Mouse (Mus musculus) kidney, embryonic 16.5 days (tissue): ENCODE measurements around the gene Csrp3. TPM values are rescaled to one million over a fixed set of nuclear protein-coding genes. Genes with fewer than 3 reads are reported as not detected.
A peak's percentile ranks its signal among the peaks of the same experiment; 100 is the strongest.

Source experiments
- ATAC-seq: fragments of 200-750 bp; cut with Nextera tagmentation; 2 replicates; pipeline ENCODE4 v1.8.0; 2017; ENCODE audit warnings: moderate TSS enrichment; ENCODE audit not compliant: low FRiP score, low TSS enrichment
- H3K27ac ChIP-seq: fragments of 300-500 bp; sonication (generic); 2 replicates; pipeline ENCODE4 v1.5.1; 2014; ENCODE audit warnings: low read length
- H3K27me3 ChIP-seq: fragments of 300-500 bp; sonication (generic); 2 replicates; pipeline ENCODE4 v1.6.1; 2014; ENCODE audit warnings: low read length, control low read depth, mixed read lengths; ENCODE audit not compliant: insufficient read depth
- H3K36me3 ChIP-seq: fragments of 300-500 bp; sonication (generic); 2 replicates; pipeline ENCODE4 v1.6.1; 2014; ENCODE audit warnings: low read length, control low read depth, mixed read lengths; ENCODE audit not compliant: insufficient read depth
- H3K4me1 ChIP-seq: fragments of 300-500 bp; sonication (generic); 2 replicates; pipeline ENCODE4 v1.6.1; 2014; ENCODE audit warnings: low read length, control low read depth, mixed read lengths; ENCODE audit not compliant: insufficient read depth
- H3K4me2 ChIP-seq: fragments of 300-500 bp; sonication (generic); replicated peaks from 2 replicates; pipeline ENCODE4 v1.6.1; 2014; ENCODE audit warnings: low read depth, low read length
- H3K4me3 ChIP-seq: fragments of 300-500 bp; sonication (generic); 2 replicates; pipeline ENCODE4 v1.5.1; 2014; ENCODE audit warnings: mild to moderate bottlenecking, low read length
- H3K9ac ChIP-seq: fragments of 300-500 bp; sonication (generic); replicated peaks from 2 replicates; pipeline ENCODE4 v1.6.1; 2014; ENCODE audit warnings: low read length
- H3K9me3 ChIP-seq: fragments of 300-500 bp; sonication (generic); 2 replicates; pipeline ENCODE4 v1.6.1; 2016; ENCODE audit warnings: low read length, control low read depth
- WGBS: fragments of 180-500 bp; shearing (Covaris S2); extraction: QIAGEN DNeasy Blood & Tissue Kit; methylation state at CpG from one replicate; pipeline ENCODE4 v1.1.7; 2014; 5-methylcytosine and 5-hydroxymethylcytosine counted together
- polyA plus RNA-seq: library from polyadenylated mRNA; unstranded; fragments of >200 nt; fragmentation: Nextera tagmentation; extraction: Ambion mirVana; gene quantifications from 2 replicates; pipeline ENCODE4 v1.2.1, GENCODE M21; 2015

Gene Csrp3
- polyA plus RNA-seq, 1 experiment from 2014 or later = 4.2 TPM

DNA sequence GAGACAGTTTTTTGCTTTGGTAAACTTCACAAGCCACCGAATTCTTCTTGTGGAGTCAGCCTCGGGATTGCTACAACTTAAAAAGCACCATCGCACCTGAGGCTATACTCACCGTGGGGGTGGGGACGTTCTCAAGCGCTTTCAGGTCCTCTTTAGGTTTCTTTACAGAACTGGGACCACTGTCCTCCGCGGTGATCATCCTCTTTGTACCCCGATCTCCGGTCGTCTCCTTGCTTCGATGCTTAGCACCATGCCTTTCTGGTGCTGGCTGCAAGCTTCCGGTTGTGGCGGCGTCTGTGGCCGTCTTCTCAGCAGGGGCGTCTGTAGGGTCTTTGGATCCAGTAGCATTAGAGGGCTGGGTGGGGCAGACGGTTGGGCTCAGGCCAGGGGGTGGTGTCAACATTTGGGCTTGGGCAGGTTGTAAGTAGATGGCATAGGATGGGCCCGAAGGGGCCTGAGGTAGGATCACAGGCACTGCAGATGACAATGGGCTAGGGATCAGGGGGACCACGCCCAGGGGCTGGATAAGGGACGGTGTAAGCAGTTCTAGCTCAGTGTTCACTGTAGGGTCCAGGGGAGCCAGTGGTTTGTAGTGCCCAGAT lies 22.8 kb upstream of the Csrp3 start:
- Histone ChIP-seq H3K4me3 (no peak overlapping the region), H3K36me3 (peaks cover 74% of the 10 kb centered on the region)
- 96% methylated on average over 21 of the region's 21 CpGs for WGBS

DNA sequence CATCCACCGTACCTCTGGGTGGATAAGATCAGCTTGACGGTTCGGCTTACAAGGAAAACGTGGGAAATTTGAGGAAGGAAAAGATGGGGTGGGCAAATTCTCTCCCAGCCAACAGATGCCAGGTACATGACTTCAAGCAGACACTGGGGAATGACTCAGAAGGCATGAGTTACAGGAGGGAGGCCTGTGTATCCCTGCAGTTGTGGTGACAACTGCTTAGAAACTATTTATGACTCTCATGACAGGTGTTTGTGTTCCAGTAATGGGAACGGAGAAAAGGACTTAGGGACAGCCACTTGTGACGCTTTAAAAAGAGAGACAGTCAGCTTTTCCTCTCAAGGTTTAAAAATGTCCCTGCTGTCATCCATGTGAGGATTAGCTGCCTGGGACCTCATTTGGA lies 22.3 kb upstream of the Csrp3 start:
- H3K9ac ChIP-seq = no peak overlapping the region
- no peak overlapping the region for H3K4me3 ChIP-seq
- H3K27me3 ChIP-seq = no peaks in the 10 kb centered on the region
- H3K27ac ChIP-seq = no peak overlapping the region
- no peak overlapping the region for H3K4me2 ChIP-seq
- peaks cover 70% of the 10 kb centered on the region for H3K36me3 ChIP-seq
- 61% methylated on average over 6 of the region's 6 CpGs for whole genome bisulfite sequencing
- H3K9me3 ChIP-seq = no peaks in the 10 kb centered on the region
- no peaks in the 10 kb centered on the region for H3K4me1 ChIP-seq
- ATAC-seq = no peak

More for the DNA sequence above, 22.8 kb upstream of the Csrp3 start:
- Histone ChIP-seq H3K9me3 (no peaks in the 10 kb centered on the region), H3K27ac (no peak overlapping the region), H3K4me2 (no peak overlapping the region), H3K9ac (no peak overlapping the region), H3K4me1 (no peaks in the 10 kb centered on the region), H3K27me3 (no peaks in the 10 kb centered on the region)
- 0 out of 2 replicates have a peak, but pooled peaks have one; percentile 23 for ATAC-seq

DNA sequence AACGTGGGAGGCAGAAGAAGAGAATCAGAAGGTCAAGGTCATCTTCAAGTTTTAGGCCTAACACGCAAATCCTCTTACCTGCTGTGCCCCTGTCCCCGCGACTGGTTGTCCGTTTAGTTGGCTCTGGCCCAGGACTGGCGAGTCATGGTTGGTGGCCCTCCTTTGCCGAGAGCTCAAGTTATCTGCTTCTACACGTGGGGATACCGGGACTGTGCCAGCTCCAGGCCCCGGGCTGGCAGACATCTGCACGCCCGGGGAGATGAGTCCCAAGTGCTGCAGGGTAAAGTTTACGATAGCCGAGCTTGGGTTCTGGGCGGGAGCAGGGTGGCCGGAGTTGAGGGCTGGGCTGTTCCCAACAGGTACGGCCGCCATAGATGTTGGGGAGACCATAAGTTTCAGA lies 19.7 kb upstream of the Csrp3 start:
- ATAC-seq = no peak
- H3K27me3 ChIP-seq = no peaks in the 10 kb centered on the region
- H3K36me3 ChIP-seq = peaks cover 54% of the 10 kb centered on the region
- no peak overlapping the region for H3K27ac ChIP-seq
- H3K9ac ChIP-seq = no peak overlapping the region
- H3K4me3 ChIP-seq = no peak overlapping the region
- H3K4me1 ChIP-seq = no peaks in the 10 kb centered on the region
- no peak overlapping the region for H3K4me2 ChIP-seq
- 91% methylated on average over 18 of the region's 18 CpGs for WGBS
- H3K9me3 ChIP-seq = no peaks in the 10 kb centered on the region

DNA sequence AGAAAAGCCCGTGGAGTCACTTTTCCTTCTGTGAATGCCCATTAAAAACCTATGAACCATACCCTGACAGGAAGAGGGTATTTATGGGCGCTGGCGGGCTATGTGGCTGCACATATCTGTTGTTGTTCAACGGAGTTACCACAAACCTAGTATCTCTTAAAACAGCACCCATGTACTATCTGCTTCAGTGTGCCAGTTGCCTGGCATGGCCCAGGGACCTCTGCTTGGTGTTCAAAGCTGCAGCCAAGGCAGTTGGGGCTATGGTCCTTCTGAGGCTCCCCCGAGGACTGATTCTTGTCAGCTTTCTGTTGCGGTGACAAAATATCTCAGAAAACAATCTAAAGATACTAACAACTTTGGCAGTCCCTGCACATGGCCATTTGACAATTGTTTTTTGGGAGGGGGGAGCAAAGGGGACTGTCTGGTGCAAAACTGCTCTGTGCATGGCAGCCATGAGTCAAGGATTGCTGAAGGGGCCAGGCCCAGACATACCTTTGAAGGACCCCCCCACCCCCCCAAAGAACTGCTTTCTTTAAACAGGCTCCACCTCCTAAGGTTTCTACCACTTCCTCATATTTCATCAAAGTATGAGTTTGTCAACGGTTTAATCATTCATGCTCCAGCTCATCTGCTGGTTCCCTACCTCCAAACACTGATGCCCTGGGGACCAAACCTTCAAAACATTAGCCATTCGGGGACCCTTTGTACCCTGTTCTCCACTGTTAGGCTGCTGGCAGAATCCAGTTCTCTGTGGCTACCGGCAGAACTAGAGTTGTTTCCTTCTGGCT lies 17.0 kb upstream of the Csrp3 start:
- Histone ChIP-seq H3K27me3 (no peaks in the 10 kb centered on the region), H3K4me2 (no peak overlapping the region), H3K4me3 (no peak overlapping the region), H3K36me3 (peaks cover 27% of the 10 kb centered on the region), H3K4me1 (peaks cover 4% of the 10 kb centered on the region; the same call in 1 of the 2 replicates), H3K27ac (no peak overlapping the region), H3K9ac (no peak overlapping the region), H3K9me3 (no peaks in the 10 kb centered on the region)
- no peak for ATAC-seq
- 77% methylated on average over 9 of the region's 9 CpGs for WGBS

DNA sequence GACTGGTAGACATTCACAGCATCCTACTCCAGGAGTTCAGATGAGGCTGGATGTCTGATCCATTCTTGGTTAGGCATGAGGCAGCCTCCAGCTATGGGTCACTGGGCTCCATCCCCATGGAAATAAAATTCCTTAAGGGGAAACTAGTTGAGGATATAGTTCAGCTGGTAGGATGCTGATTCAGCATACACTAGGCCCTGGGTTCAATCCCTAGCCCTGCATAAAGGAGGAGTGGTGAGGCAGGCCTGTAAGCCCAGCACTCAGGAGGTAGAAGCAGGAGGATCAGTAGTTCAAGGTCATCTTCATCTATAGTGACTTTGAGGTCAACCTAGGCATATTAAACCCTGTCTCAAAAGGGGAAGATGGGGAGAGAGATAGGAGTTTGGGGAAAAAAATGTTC lies 16.4 kb upstream of the Csrp3 start:
- no peaks in the 10 kb centered on the region for H3K9me3 ChIP-seq
- no peaks in the 10 kb centered on the region for H3K27me3 ChIP-seq
- no peak overlapping the region for H3K27ac ChIP-seq
- ATAC-seq = no peak
- H3K4me1 ChIP-seq = peaks cover 4% of the 10 kb centered on the region; the same call in 1 of the 2 replicates
- H3K9ac ChIP-seq = no peak overlapping the region
- H3K4me2 ChIP-seq = no peak overlapping the region
- H3K36me3 ChIP-seq = peaks cover 20% of the 10 kb centered on the region
- H3K4me3 ChIP-seq = no peak overlapping the region

DNA sequence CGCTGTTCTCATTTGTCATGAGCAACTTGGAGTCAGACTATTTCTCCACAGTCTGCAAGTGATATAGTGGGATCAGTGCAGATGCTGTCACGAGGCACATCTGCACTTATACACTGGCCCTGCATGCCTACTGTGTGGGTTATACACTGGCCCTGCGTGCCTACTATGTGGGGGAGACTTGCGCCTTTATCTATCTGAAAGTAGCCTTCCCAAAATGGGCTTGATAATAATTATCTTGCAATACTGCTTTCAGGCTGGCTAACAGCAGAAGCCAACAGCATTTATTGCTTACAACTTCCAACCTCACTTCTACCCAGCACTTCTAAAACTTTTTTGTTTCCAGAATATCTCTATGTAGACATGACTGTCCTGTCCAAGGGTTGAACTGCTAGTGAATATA lies 14.0 kb upstream of the Csrp3 start:
- no peak overlapping the region for H3K9ac ChIP-seq

DNA sequence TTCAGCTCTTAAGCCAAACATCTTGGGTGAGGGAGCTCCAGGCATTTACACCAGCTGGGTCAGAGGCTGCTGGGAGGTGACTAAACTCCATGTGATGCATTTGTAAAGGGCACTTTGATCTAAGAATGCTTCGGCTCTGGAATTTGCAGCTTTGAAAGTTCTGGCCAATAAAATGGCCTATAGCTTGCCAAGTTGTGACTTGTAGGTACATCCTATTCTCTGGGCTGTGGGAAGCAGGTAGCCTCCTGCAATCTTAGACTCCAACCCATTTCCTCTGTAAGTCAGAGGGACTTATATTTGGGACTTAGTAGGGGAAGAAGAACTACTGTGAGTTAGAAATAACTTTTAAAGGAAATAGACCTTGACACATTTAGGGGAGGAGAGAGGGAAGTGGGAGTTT lies 13.1 kb upstream of the Csrp3 start:
- H3K36me3 ChIP-seq = peaks cover 4% of the 10 kb centered on the region; the same call in 1 of the 2 replicates
- no peak overlapping the region for H3K4me2 ChIP-seq
- no peak for ATAC-seq
- no peak overlapping the region for H3K27ac ChIP-seq
- 9% methylated on average over 1 of the region's 1 CpGs for WGBS
- peaks cover 4% of the 10 kb centered on the region; the same call in 1 of the 2 replicates for H3K4me1 ChIP-seq
- H3K4me3 ChIP-seq = no peak overlapping the region
- H3K9me3 ChIP-seq = no peaks in the 10 kb centered on the region
- no peak overlapping the region for H3K9ac ChIP-seq
- no peaks in the 10 kb centered on the region for H3K27me3 ChIP-seq

More for the DNA sequence above, 14.0 kb upstream of the Csrp3 start:
- H3K27me3 ChIP-seq = no peaks in the 10 kb centered on the region
- peaks cover 7% of the 10 kb centered on the region; the same call in 1 of the 2 replicates for H3K36me3 ChIP-seq
- H3K4me2 ChIP-seq = no peak overlapping the region
- ATAC-seq = no peak
- no peak overlapping the region for H3K27ac ChIP-seq
- no peak overlapping the region for H3K4me3 ChIP-seq
- H3K9me3 ChIP-seq = no peaks in the 10 kb centered on the region
- peaks cover 4% of the 10 kb centered on the region; the same call in 1 of the 2 replicates for H3K4me1 ChIP-seq
- WGBS = 89% methylated on average over 4 of the region's 4 CpGs

DNA sequence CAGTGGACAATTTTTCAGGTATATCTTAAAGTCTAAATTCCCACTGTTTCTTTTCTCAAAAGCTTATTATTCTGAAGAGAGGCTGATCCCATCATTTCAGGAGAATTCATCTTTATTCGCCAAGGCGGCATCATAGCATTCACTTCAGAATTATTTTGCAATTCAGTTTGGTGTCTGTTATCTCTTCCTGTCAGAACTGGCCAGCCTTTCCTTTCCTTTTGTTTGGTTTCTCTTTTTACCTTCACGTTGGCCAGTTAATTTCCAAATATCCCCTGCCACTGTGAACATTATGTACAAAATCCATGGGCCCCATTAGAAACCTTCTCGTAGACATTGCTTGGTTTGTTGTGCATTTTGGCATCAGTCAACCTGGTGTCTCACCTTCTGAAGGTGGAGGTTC lies 11.5 kb upstream of the Csrp3 start:
- no peak overlapping the region for H3K4me3 ChIP-seq
- no peaks in the 10 kb centered on the region for H3K27me3 ChIP-seq
- H3K9me3 ChIP-seq = no peaks in the 10 kb centered on the region
- 78% methylated on average over 4 of the region's 4 CpGs for WGBS
- H3K4me1 ChIP-seq = peaks cover 4% of the 10 kb centered on the region; the same call in 1 of the 2 replicates
- no peak overlapping the region for H3K4me2 ChIP-seq
- H3K9ac ChIP-seq = no peak overlapping the region
- H3K27ac ChIP-seq = no peak overlapping the region
- no peak for ATAC-seq
- H3K36me3 ChIP-seq = no peaks in the 10 kb centered on the region

DNA sequence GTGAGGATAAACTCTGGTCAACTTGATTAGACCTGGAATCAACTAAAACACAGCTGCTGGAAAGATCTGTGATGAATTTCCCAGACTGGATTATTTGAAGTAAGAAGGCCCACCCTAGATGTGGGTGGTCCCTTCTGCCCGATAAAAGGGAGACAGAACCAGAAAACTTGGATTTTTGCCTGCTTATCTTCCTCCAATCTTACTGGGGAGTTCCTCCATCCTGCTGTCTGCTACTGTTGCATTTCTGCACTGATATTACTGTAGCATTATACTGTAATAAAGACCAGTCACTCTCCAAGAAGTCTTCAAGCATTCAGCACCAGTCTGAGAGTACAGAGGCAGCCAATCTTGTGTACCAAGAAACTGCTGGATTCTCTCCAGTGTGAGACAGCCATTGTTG lies 10.4 kb upstream of the Csrp3 start:
- ATAC-seq = no peak
- 38% methylated on average over 1 of the region's 1 CpGs for WGBS
- no peak overlapping the region for H3K4me2 ChIP-seq
- H3K36me3 ChIP-seq = no peaks in the 10 kb centered on the region
- H3K27ac ChIP-seq = no peak overlapping the region
- no peak overlapping the region for H3K9ac ChIP-seq
- H3K9me3 ChIP-seq = no peaks in the 10 kb centered on the region
- no peaks in the 10 kb centered on the region for H3K27me3 ChIP-seq
- H3K4me3 ChIP-seq = no peak overlapping the region
- peaks cover 4% of the 10 kb centered on the region; the same call in 1 of the 2 replicates for H3K4me1 ChIP-seq

DNA sequence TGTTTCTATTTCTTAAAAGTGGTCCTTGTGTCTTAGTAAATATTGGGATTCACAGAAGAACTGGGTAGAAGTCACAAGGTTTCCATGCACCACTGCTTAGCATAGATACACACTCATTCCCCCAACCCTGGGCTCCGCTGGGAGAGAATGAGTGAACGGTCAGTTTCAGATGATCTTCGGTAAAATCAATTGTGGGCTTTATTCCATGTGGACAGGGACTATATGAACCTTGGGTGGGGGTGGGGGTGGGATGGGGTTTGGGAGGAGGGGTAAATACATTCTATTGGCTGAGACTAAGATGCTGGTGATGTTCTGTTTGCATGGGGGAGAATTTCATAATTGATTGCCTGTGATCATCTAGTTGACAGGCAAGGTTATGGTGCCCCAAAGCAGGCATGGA lies 7.6 kb upstream of the Csrp3 start:
- Histone ChIP-seq H3K9ac (no peak overlapping the region), H3K4me2 (no peak overlapping the region), H3K4me1 (no peaks in the 10 kb centered on the region), H3K9me3 (no peaks in the 10 kb centered on the region), H3K36me3 (no peaks in the 10 kb centered on the region), H3K27ac (no peak overlapping the region), H3K4me3 (no peak overlapping the region), H3K27me3 (no peaks in the 10 kb centered on the region)
- WGBS = 83% methylated on average over 3 of the region's 3 CpGs
- ATAC-seq = no peak
